Mouse (Mus musculus): ENCODE data around the gene Camk2g. TPM values are rescaled to one million over a fixed set of nuclear protein-coding genes. Genes with fewer than 3 reads are reported as not detected.

Camk2g gene
- polyA plus RNA-seq, 1 experiment from 2014 or later: 10.7 TPM

Small RNA genes lying within 50 kb of the gene (microRNA-seq; reads per million reads assigned to microRNA genes)
- 1.2 reads per million for gene Mir6946

Other genes with a start within 250 kb of the Camk2g start
- gene Ppp3cb, start 247.5 kb downstream of the Camk2g start, polyA plus RNA-seq (2015; fragmentation: Nextera tagmentation; extraction: Ambion mirVana): 21.3 and 24.5 TPM in 2 replicates
- 1.0 and 1.2 TPM in 2 replicates for gene Usp54, start 153.0 kb downstream of the Camk2g start, polyA plus RNA-seq (2015; fragmentation: Nextera tagmentation; extraction: Ambion mirVana)
- 0.10 and 0.29 TPM in 2 replicates for gene Myoz1, start 137.5 kb downstream of the Camk2g start, polyA plus RNA-seq (2015; fragmentation: Nextera tagmentation; extraction: Ambion mirVana)
- gene Synpo2l, start 125.7 kb downstream of the Camk2g start, polyA plus RNA-seq (2015; fragmentation: Nextera tagmentation; extraction: Ambion mirVana): 0.41 and 0.51 TPM in 2 replicates
- gene Sec24c, start 119.8 kb downstream of the Camk2g start, polyA plus RNA-seq (2015; fragmentation: Nextera tagmentation; extraction: Ambion mirVana): 30.2 and 38.4 TPM in 2 replicates
- 6.5 and 7.3 TPM in 2 replicates for gene Fut11, start 99.1 kb downstream of the Camk2g start, polyA plus RNA-seq (2015; fragmentation: Nextera tagmentation; extraction: Ambion mirVana)
- gene Chchd1, start 91.1 kb downstream of the Camk2g start, polyA plus RNA-seq (2015; fragmentation: Nextera tagmentation; extraction: Ambion mirVana): 133 and 150 TPM in 2 replicates
- gene Zswim8, start 86.5 kb downstream of the Camk2g start, polyA plus RNA-seq (2015; fragmentation: Nextera tagmentation; extraction: Ambion mirVana): 4.0 and 4.6 TPM in 2 replicates
- 14.2 and 16.6 TPM in 2 replicates for gene Ndst2, start 59.5 kb downstream of the Camk2g start, polyA plus RNA-seq (2015; fragmentation: Nextera tagmentation; extraction: Ambion mirVana)
- 0.74 and 0.76 TPM in 2 replicates for gene Plau, start 42.6 kb upstream of the Camk2g start, polyA plus RNA-seq (2015; fragmentation: Nextera tagmentation; extraction: Ambion mirVana)
- 17.0 and 24.6 TPM in 2 replicates for gene Vcl, start 135.3 kb upstream of the Camk2g start, polyA plus RNA-seq (2015; fragmentation: Nextera tagmentation; extraction: Ambion mirVana)